17 mouse cellular contexts compared by ENCODE assay signal in the genomic region with DNA sequence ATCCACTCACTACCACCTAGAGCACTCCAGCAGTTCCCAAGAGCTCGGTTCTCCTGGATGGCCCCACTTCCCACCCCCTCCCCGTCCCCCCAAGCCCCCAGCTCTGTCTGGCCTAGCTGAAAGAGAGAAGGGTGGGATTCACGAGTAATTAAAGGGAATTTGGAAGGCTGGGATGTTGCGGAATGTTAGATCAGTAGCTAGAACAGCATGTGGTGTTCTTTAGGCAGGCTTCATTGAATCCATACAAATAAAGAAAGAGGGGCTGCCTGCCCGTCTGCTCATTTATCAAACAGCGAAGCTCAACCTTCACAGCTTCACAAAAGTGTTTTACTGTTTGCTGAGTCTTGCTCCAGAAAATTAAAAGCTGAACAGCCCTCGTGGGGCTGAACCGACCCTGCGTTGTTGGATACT.
DNase-seq lines count a peak whose midpoint lies in the region; ATAC-seq and TF ChIP-seq lines count a peak whose summit lies in the region.
"Had no signal": no experiment of that assay in that cellular context is flagged by ENCODE, and none has a peak within 500 bp of the region (broad histone marks: within the 10 kb centered on the region; RNA-seq: fewer than 3 reads in every experiment).

No protein-coding gene starts in this region.

- no peaks in the 10 kb centered on the region for H3K36me3 ChIP-seq in forebrain, postnatal 0 days (ENCODE audit: insufficient read depth)
- peaks cover 76% of the 10 kb centered on the region for H3K36me3 ChIP-seq in midbrain, embryonic 10.5 days
- H3K36me3 ChIP-seq in neural tube, embryonic 12.5 days, result peaks cover 8% of the 10 kb centered on the region
- no peaks in the 10 kb centered on the region for H3K36me3 ChIP-seq in liver, embryonic 12.5 days
- H3K36me3 ChIP-seq: G1E; intestine, embryonic 15.5 days; liver, embryonic 15.5 days had no signal

- ATAC-seq in forebrain, postnatal 0 days, result peak; percentile 36
- peak; percentile 71 for ATAC-seq in neural tube, embryonic 12.5 days (ENCODE audit: low FRiP score, low read depth)
- ATAC-seq in liver, embryonic 12.5 days, result no peak
- ATAC-seq: intestine, embryonic 15.5 days had no signal

- peak; percentile 17 for DNase-seq in embryo, embryonic 11.5 days (ENCODE audit: low read depth, low spot score)
- DNase-seq in forebrain, postnatal 0 days, result peak; percentile 27
- peak; percentile 33 for DNase-seq in midbrain, embryonic 10.5 days (ENCODE audit: low spot score)
- no peak for DNase-seq in left cerebral cortex, adult 11 months (ENCODE audit: low spot score)
- no peak for DNase-seq in lung, postnatal 4 days
- DNase-seq in ovary, postnatal 10 days (ENCODE audit: low spot score), result no peak
- DNase-seq: adrenal gland, postnatal 14 days; cerebellum, postnatal 10 days; heart, adult 18-20 months; heart, postnatal 10 days; kidney, postnatal 10 days had no signal

- no peak overlapping the region for H3K4me3 ChIP-seq in forebrain, postnatal 0 days (ENCODE audit: low read depth, low read length)
- no peak overlapping the region for H3K4me3 ChIP-seq in midbrain, embryonic 10.5 days
- H3K4me3 ChIP-seq in neural tube, embryonic 12.5 days, result no peak overlapping the region
- no peak overlapping the region for H3K4me3 ChIP-seq in liver, embryonic 12.5 days
- H3K4me3 ChIP-seq: intestine, embryonic 15.5 days; liver, embryonic 15.5 days; myocyte had no signal

- TF ChIP-seq CTCF in forebrain, postnatal 0 days (IDR thresholded peaks at IDR 0.05; ENCODE audit: low read depth), result no peak

- no peak overlapping the region for H3K9ac ChIP-seq in forebrain, postnatal 0 days
- H3K9ac ChIP-seq in neural tube, embryonic 12.5 days, result no peak overlapping the region
- no peak overlapping the region for H3K9ac ChIP-seq in liver, embryonic 12.5 days
- H3K9ac ChIP-seq: intestine, embryonic 15.5 days; liver, embryonic 15.5 days had no signal

- no peaks in the 10 kb centered on the region for H3K27me3 ChIP-seq in forebrain, postnatal 0 days (ENCODE audit: insufficient read depth, low read length)
- H3K27me3 ChIP-seq in midbrain, embryonic 10.5 days (ENCODE audit: low read depth, poor library complexity, severe bottlenecking), result no peaks in the 10 kb centered on the region
- no peaks in the 10 kb centered on the region for H3K27me3 ChIP-seq in neural tube, embryonic 12.5 days (replicated peaks)
- no peaks in the 10 kb centered on the region for H3K27me3 ChIP-seq in liver, embryonic 12.5 days (replicated peaks)
- H3K27me3 ChIP-seq: intestine, embryonic 15.5 days; liver, embryonic 15.5 days had no signal

- no peaks in the 10 kb centered on the region for H3K9me3 ChIP-seq in forebrain, postnatal 0 days (ENCODE audit: low read length)
- H3K9me3 ChIP-seq in midbrain, embryonic 10.5 days (replicated peaks), result no peaks in the 10 kb centered on the region
- no peaks in the 10 kb centered on the region for H3K9me3 ChIP-seq in neural tube, embryonic 12.5 days
- H3K9me3 ChIP-seq in liver, embryonic 12.5 days (replicated peaks), result no peaks in the 10 kb centered on the region
- H3K9me3 ChIP-seq: G1E; intestine, embryonic 15.5 days; liver, embryonic 15.5 days had no signal

- 9% methylated on average over 9 of the region's 9 CpGs for WGBS in forebrain, postnatal 0 days
- WGBS in midbrain, embryonic 10.5 days, result 13% methylated on average over 9 of the region's 9 CpGs
- WGBS in neural tube, embryonic 12.5 days, result 7% methylated on average over 9 of the region's 9 CpGs
- WGBS in liver, embryonic 12.5 days (ENCODE audit: insufficient replicate concordance), result 55% methylated on average over 9 of the region's 9 CpGs

- no peak overlapping the region for H3K27ac ChIP-seq in forebrain, postnatal 0 days (ENCODE audit: low read depth, low read length)
- peak overlapping the region; percentile 73; the same call in 1 of the 2 replicates for H3K27ac ChIP-seq in midbrain, embryonic 10.5 days (replicated peaks)
- no peak overlapping the region for H3K27ac ChIP-seq in neural tube, embryonic 12.5 days
- H3K27ac ChIP-seq in liver, embryonic 12.5 days, result no peak overlapping the region
- H3K27ac ChIP-seq: intestine, embryonic 15.5 days; liver, embryonic 15.5 days had no signal

- H3K4me1 ChIP-seq in forebrain, postnatal 0 days (ENCODE audit: insufficient read depth), result peaks cover 8% of the 10 kb centered on the region
- H3K4me1 ChIP-seq in midbrain, embryonic 10.5 days, result peaks cover 46% of the 10 kb centered on the region
- H3K4me1 ChIP-seq in neural tube, embryonic 12.5 days, result peaks cover 29% of the 10 kb centered on the region
- peaks cover 3% of the 10 kb centered on the region; the same call in 1 of the 2 replicates for H3K4me1 ChIP-seq in liver, embryonic 12.5 days
- H3K4me1 ChIP-seq: intestine, embryonic 15.5 days; liver, embryonic 15.5 days had no signal

- no peak overlapping the region for H3K4me2 ChIP-seq in forebrain, postnatal 0 days (ENCODE audit: low read depth)
- peak overlapping the region; percentile 31; the same call in 1 of the 2 replicates for H3K4me2 ChIP-seq in neural tube, embryonic 12.5 days (replicated peaks)
- H3K4me2 ChIP-seq in liver, embryonic 12.5 days, result no peak overlapping the region
- H3K4me2 ChIP-seq: intestine, embryonic 15.5 days; liver, embryonic 15.5 days had no signal

Comparison
In these comparisons a context has a peak if more than half of its experiments do, and no peak if none do; other contexts are left out.
1. DNase-seq: peak in embryo, embryonic 11.5 days (single experiment), forebrain, postnatal 0 days (single experiment) and midbrain, embryonic 10.5 days (single experiment); none in left cerebral cortex, adult 11 months (single experiment), lung, postnatal 4 days (0 of 2) and ovary, postnatal 10 days (single experiment).